Mouse (Mus musculus): Measurements from ENCODE around the gene Henmt1. TPM values are rescaled to one million over a fixed set of nuclear protein-coding genes. Genes with fewer than 3 reads are reported as not detected.

The Henmt1 gene
- polyA plus RNA-seq, 1 experiment: not detected

DNA sequence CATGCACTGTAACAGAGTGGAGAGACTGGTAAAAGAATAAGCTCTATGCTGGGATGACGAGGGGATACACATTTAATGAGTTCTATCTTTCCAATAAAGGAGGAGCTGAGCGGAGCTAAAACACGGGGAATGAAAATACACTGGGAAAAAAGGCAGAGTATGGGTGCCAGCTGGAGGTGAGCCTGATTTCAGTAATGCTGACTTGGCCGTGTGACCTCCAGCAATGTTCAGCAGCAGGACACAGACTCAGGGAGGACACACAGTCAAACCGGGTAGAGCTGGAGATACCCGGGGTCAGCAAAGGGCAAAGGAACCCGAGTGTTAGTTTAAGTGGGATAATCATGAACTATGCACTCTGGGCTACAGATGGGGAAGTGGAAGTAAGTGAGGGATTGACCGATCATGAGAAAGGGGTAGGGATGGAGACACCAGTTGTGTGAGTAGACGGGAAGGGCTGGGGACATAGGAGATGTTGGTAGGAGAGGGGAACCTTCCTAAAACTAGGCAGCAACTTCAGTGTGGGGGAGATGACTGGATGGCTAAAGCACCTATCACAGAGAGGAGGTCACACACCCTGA, 50.4 kb downstream of the Henmt1 start:
- 73% methylated on average over 9 of the region's 9 CpGs for WGBS
- no peak for DNase-seq (ENCODE audit: low read depth, low spot score)

GRCm38 (mm10) chr3:108994477-108994876, 54.8 kb downstream of the Henmt1 start:
- WGBS: 89% methylated on average over 2 of the region's 2 CpGs
- DNase-seq (ENCODE audit: low read depth, low spot score): no peak

- WGBS: 86% methylated on average over 2 of the region's 2 CpGs
Observed at GRCm38 (mm10) chr3:108995379-108995778, 55.7 kb downstream of the Henmt1 start.

GRCm38 (mm10) chr3:108997284-108997683, 57.6 kb downstream of the Henmt1 start:
- WGBS: 52% methylated on average over 11 of the region's 11 CpGs
- DNase-seq (ENCODE audit: low read depth, low spot score): no peak

More at GRCm38 (mm10) chr3:108995379-108995778, 55.7 kb downstream of the Henmt1 start:
- no peak for DNase-seq (ENCODE audit: low read depth, low spot score)

DNA sequence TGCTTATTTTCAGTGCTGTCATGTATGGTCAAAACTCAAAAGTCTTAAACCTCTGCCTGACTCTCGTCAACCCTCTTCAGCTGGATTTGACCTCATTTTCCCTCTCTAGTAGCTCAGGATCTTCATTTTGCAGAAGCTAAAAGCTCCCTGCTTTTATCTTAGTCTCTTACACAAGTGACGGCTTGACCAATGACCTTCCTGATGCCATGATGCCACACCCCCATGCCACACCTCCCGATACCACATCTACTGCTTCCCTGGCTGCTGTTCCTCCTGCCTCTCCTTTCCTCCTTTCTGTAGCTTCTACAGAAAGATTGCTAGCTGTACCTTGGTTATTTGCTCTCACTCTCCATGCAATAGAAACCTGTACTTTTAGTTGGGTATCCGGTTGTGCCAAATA, 58.1 kb downstream of the Henmt1 start:
- DNase-seq (ENCODE audit: low read depth, low spot score): no peak
- 48% methylated on average over 4 of the region's 4 CpGs for WGBS

DNA sequence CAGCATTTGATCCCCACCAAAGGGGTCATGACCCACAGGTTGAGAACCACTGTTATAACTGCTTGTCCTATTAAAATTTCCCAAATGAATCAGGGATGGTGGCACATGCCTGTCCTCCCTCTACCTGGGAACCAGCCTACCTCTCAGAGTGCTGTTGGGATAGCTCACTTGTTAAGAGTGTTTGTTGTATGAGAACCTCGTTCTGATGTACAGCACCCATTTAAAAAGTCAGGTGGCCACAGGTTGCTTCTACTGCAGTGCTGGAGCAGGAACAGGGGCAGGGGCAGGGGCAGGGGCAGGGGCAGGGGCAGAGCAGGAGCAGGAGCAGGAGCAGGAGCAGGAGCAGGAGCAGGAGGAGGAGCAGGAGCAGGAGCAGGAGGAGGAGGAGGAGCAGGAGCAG, 59.5 kb downstream of the Henmt1 start:
- WGBS: 80% methylated on average over 1 of the region's 1 CpGs

DNA sequence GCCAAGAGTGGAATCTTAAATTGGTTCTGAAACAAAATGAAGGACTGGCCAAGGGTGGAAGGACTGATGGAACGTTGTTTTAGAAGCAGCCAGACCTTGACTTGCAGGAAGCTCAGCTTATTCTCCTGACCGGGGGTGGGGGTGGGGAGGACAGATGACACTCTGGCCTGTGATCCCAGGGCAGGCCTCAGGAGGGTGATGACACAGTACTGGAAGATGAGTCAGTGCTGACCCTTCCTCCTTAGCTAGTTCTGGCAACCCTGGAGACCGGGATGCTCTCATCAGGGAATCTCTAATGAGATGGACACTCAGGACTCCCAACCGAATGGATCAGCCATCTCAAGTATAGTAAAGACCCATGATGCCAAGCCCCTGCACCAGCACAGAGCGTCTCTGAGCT, 66.1 kb downstream of the Henmt1 start:
- DNase-seq (ENCODE audit: low read depth, low spot score): no peak
- 73% methylated on average over 5 of the region's 5 CpGs for WGBS

More for the DNA sequence above, 59.5 kb downstream of the Henmt1 start:
- no peak for DNase-seq (ENCODE audit: low read depth, low spot score)

DNA sequence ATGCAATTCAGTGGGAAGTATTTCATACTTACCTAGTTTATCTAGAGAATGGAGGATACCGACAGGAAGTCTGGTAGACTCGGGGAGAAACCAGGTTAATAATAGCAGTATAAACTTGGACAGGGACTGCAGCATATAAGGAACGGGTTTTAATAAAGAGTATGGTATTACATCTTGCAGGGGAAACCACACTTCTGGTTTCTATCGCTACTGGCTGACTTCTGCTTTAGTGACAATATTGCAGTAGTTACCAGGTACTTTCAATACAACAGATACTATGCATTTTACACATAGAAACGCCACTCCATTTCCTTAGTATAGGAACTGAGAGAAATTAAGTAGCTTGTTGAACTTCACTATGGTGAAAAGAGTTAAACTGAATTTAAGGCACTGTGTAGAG, 68.5 kb downstream of the Henmt1 start:
- WGBS: 77% methylated on average over 5 of the region's 5 CpGs
- no peak for DNase-seq (ENCODE audit: low read depth, low spot score)

Other genes with a start within 250 kb of the Henmt1 start
- 12.2 and 18.7 TPM in 2 replicates for gene Gpsm2, start 217.6 kb upstream of the Henmt1 start, polyA plus RNA-seq (2012; rRNA removed)
- gene Aknad1, start 200.2 kb upstream of the Henmt1 start, polyA plus RNA-seq (2012; rRNA removed): 0.38 TPM in 1 of 2 replicates, not detected in the other
- gene Stxbp3, start 99.3 kb upstream of the Henmt1 start, polyA plus RNA-seq (2012; rRNA removed): 12.2 and 16.9 TPM in 2 replicates
- gene Fndc7, start 49.9 kb upstream of the Henmt1 start, polyA plus RNA-seq (2012; rRNA removed): 0.11 and 0.16 TPM in 2 replicates
- gene Prpf38b, start 28.1 kb upstream of the Henmt1 start, polyA plus RNA-seq (2012; rRNA removed): 17.5 and 42.2 TPM in 2 replicates
- not detected in 2 replicates for gene Gm9857, start 572 bp downstream of the Henmt1 start, polyA plus RNA-seq (2012; rRNA removed)
- gene Fam102b, start 87.7 kb downstream of the Henmt1 start, polyA plus RNA-seq (2012; rRNA removed): 7.2 and 8.5 TPM in 2 replicates
- gene Slc25a54, start 140.6 kb downstream of the Henmt1 start, polyA plus RNA-seq (2012; rRNA removed): not detected in 2 replicates
- 32.6 and 55.8 TPM in 2 replicates for gene Slc25a24, start 183.3 kb downstream of the Henmt1 start, polyA plus RNA-seq (2012; rRNA removed)